Mouse (Mus musculus) liver, embryonic 14.5 days (tissue): ENCODE measurements at regions not wholly inside any gene's neighbourhood (a gene's known extent, or its start where the extent isn't known, plus 50 kb on each side); places are given as distances from the start of the nearest gene placed in this dataset.

ENCODE experiments used
- ATAC-seq: fragments of 200-750 bp; cut with Nextera tagmentation; 2 replicates; pipeline ENCODE4 v1.8.0; 2017; ENCODE audit warnings: moderate number of reproducible peaks, mild to moderate bottlenecking, moderate library complexity; ENCODE audit not compliant: insufficient read depth
- DNase-seq, 3 experiments: peaks; one replicate each; pipeline ENCODE4 v3.0.0-alpha.2; 2012 to 2013; ENCODE audit warnings: low read depth in 3 of 3, low spot score in 3 of 3
- H3K27ac ChIP-seq: fragments of 300-500 bp; sonication (generic); 2 replicates; pipeline ENCODE4 v1.5.1; 2014; ENCODE audit warnings: moderate library complexity, mild to moderate bottlenecking, control low read depth, inconsistent platforms
- H3K27me3 ChIP-seq: fragments of 300-500 bp; sonication (generic); 2 replicates; pipeline ENCODE4 v1.6.1; 2014; ENCODE audit warnings: mild to moderate bottlenecking, low read length, moderate library complexity; ENCODE audit not compliant: control insufficient read depth, insufficient read depth
- H3K36me3 ChIP-seq: fragments of 300-500 bp; sonication (generic); replicated peaks from 2 replicates; pipeline ENCODE4 v1.6.1; 2014; ENCODE audit warnings: low read depth; ENCODE audit not compliant: control insufficient read depth, insufficient read depth
- H3K4me1 ChIP-seq, 2 experiments: fragments of 200-500 bp in 1 of 2; fragments of 300-500 bp in 1 of 2; sonication (generic) in 1 of 2; replicated peaks; 2 replicates each; pipeline ENCODE4 v1.6.1; 2012 to 2014; ENCODE audit warnings: antibody characterized with exemption in 1 of 2, inconsistent platforms in 1 of 2, low read length in 1 of 2; ENCODE audit not compliant: control insufficient read depth in 2 of 2, insufficient read depth in 2 of 2
- H3K4me2 ChIP-seq: fragments of 300-500 bp; sonication (generic); 2 replicates; pipeline ENCODE4 v1.6.1; 2014; ENCODE audit warnings: low read depth, mild to moderate bottlenecking, control low read depth, moderate library complexity
- H3K4me3 ChIP-seq, 2 experiments: fragments of 200-500 bp in 1 of 2; fragments of 300-500 bp in 1 of 2; sonication (generic) in 1 of 2; 2 replicates each; pipeline ENCODE4 v1.5.1; 2012 to 2014; ENCODE audit warnings: low read depth in 2 of 2, low read length in 2 of 2, mild to moderate bottlenecking in 2 of 2, control low read depth in 1 of 2, inconsistent platforms in 1 of 2, moderate library complexity in 1 of 2; ENCODE audit not compliant: insufficient read depth in 1 of 2
- H3K9ac ChIP-seq: fragments of 300-500 bp; sonication (generic); replicated peaks from 2 replicates; pipeline ENCODE4 v1.6.1; 2014; ENCODE audit warnings: mild to moderate bottlenecking, control low read depth, moderate library complexity
- H3K9me3 ChIP-seq: fragments of 300-500 bp; sonication (generic); 2 replicates; pipeline ENCODE4 v1.6.1; 2016; ENCODE audit warnings: low read length, mixed read lengths; ENCODE audit not compliant: control insufficient read depth
- CTCF ChIP-seq: IDR thresholded peaks from 2 replicates; pipeline ENCODE4 v1.5.1; 2016; ENCODE audit warnings: antibody characterized with exemption, low read depth, control low read depth
- EP300 ChIP-seq: IDR thresholded peaks from 2 replicates; pipeline ENCODE4 v1.6.1; 2016; ENCODE audit warnings: antibody characterized with exemption, low read depth
- WGBS: fragments of 180-500 bp; shearing (Covaris S2); extraction: QIAGEN DNeasy Blood & Tissue Kit; methylation state at CpG from one replicate; pipeline ENCODE4 v1.1.7; 2014; ENCODE audit not compliant: insufficient replicate concordance; 5-methylcytosine and 5-hydroxymethylcytosine counted together

- WGBS = 60% methylated on average over 1 of the region's 1 CpGs
- Histone ChIP-seq H3K9me3 (no peaks in the 10 kb centered on the region), H3K4me2 (no peak overlapping the region), H3K36me3 (no peaks in the 10 kb centered on the region), H3K4me3 (no peak overlapping the region), H3K4me1 (no peaks in the 10 kb centered on the region), H3K27ac (no peak overlapping the region), H3K27me3 (no peaks in the 10 kb centered on the region), H3K9ac (no peak overlapping the region)
- DNase-seq = no peak
- ATAC-seq = no peak
- TF ChIP-seq CTCF (no peak), EP300 (no peak)
These were observed 371.2 kb upstream of the Hnrnpa3 start for GRCm38 (mm10) chr2:75287900-75288299.

GRCm38 (mm10) chr2:75291674-75292073, 367.4 kb upstream of the Hnrnpa3 start:
- Histone ChIP-seq H3K4me1 (no peaks in the 10 kb centered on the region), H3K4me3 (no peak overlapping the region), H3K9ac (no peak overlapping the region), H3K4me2 (no peak overlapping the region), H3K27ac (no peak overlapping the region), H3K27me3 (no peaks in the 10 kb centered on the region), H3K9me3 (no peaks in the 10 kb centered on the region), H3K36me3 (no peaks in the 10 kb centered on the region)
- TF ChIP-seq CTCF (no peak), EP300 (no peak)
- DNase-seq = no peak
- 52% methylated on average over 2 of the region's 2 CpGs for WGBS
- ATAC-seq = no peak

- DNase-seq (no peak), ATAC-seq (no peak)
- 38% methylated on average over 3 of the region's 3 CpGs for WGBS
- Histone ChIP-seq H3K4me1 (no peaks in the 10 kb centered on the region), H3K9me3 (no peaks in the 10 kb centered on the region), H3K27ac (no peak overlapping the region), H3K4me3 (no peak overlapping the region), H3K9ac (no peak overlapping the region), H3K27me3 (no peaks in the 10 kb centered on the region), H3K4me2 (no peak overlapping the region), H3K36me3 (no peaks in the 10 kb centered on the region)
- no peak for TF ChIP-seq EP300
- TF ChIP-seq CTCF = no peak
These were observed 352.2 kb upstream of the Hnrnpa3 start for GRCm38 (mm10) chr2:75306821-75307220.

- H3K4me3 ChIP-seq = no peak overlapping the region
- no peak overlapping the region for H3K9ac ChIP-seq
- no peaks in the 10 kb centered on the region for H3K36me3 ChIP-seq
- no peak overlapping the region for H3K4me2 ChIP-seq
- DNase-seq = no peak
- H3K9me3 ChIP-seq = no peaks in the 10 kb centered on the region
- no peaks in the 10 kb centered on the region; the same call in 1 of the 2 replicates for H3K27me3 ChIP-seq
- ATAC-seq = no peak
- H3K4me1 ChIP-seq = no peaks in the 10 kb centered on the region
- H3K27ac ChIP-seq = no peak overlapping the region
- TF ChIP-seq CTCF (no peak), EP300 (no peak)
- WGBS = 50% methylated on average over 4 of the region's 4 CpGs
These were observed 347.9 kb upstream of the Hnrnpa3 start for GRCm38 (mm10) chr2:75311191-75311590.

- Histone ChIP-seq H3K36me3 (no peaks in the 10 kb centered on the region), H3K27ac (no peak overlapping the region), H3K9ac (no peak overlapping the region), H3K27me3 (no peaks in the 10 kb centered on the region; the same call in 1 of the 2 replicates), H3K4me1 (no peaks in the 10 kb centered on the region), H3K4me2 (no peak overlapping the region), H3K4me3 (no peak overlapping the region), H3K9me3 (no peaks in the 10 kb centered on the region)
- TF ChIP-seq EP300 (no peak), CTCF (peak; percentile 42; the same call in 1 of the 2 replicates)
- DNase-seq (no peak), ATAC-seq (no peak)
- WGBS = 10% methylated on average over 7 of the region's 7 CpGs
These were observed 346.8 kb upstream of the Hnrnpa3 start for GRCm38 (mm10) chr2:75312246-75312645.
